Mouse (Mus musculus) small intestine, adult 2 months (tissue): ENCODE measurements around the gene Treml2.
"Not testable (repeated sequence)": the region's sequence is repeated elsewhere in the genome, so short reads cannot be mapped to it uniquely, and the experiment has no call there.

Experiments used
- CTCF ChIP-seq: fragments of 200-500 bp; IDR thresholded peaks from 2 replicates; pipeline ENCODE4 v1.5.1; 2012; ENCODE audit warnings: low read depth, mild to moderate bottlenecking, control low read depth, inconsistent platforms, low read length, moderate library complexity, mixed read lengths; ENCODE audit not compliant: insufficient replicate concordance, insufficient read length; ENCODE audit errors: extremely low read depth
- POLR2A ChIP-seq: fragments of 200-500 bp; IDR thresholded peaks from 2 replicates; pipeline ENCODE4 v1.6.1; 2012; ENCODE audit warnings: low read depth, mild to moderate bottlenecking, control low read depth, inconsistent platforms, low read length, moderate library complexity

GRCm38 (mm10) chr17:48352976-48353375 is 53.7 kb downstream of the Treml2 start:
- not testable (repeated sequence) for TF ChIP-seq CTCF, POLR2A
